Mouse (Mus musculus): Measurements from ENCODE around the gene Itgad.

Gene Itgad

GRCm38 (mm10) chr7:128178385-128178784 lies 24.2 kb downstream of the Itgad start:
- no peak for DNase-seq (ENCODE audit: low spot score in 2 of 2)

- DNase-seq (ENCODE audit: low spot score in 2 of 2), result peak in 1 of 2 experiments; percentile 17
Measured at GRCm38 (mm10) chr7:128180126-128180525, 25.9 kb downstream of the Itgad start.

- DNase-seq (ENCODE audit: low spot score in 2 of 2), result no peak
Measured at GRCm38 (mm10) chr7:128180546-128180945, 26.4 kb downstream of the Itgad start.

GRCm38 (mm10) chr7:128181691-128182090 lies 27.5 kb downstream of the Itgad start:
- peak in 1 of 2 experiments; percentile 13 for DNase-seq (ENCODE audit: low spot score in 2 of 2)

GRCm38 (mm10) chr7:128201607-128202006 lies 47.4 kb downstream of the Itgad start:
- no peak for DNase-seq (ENCODE audit: low spot score in 2 of 2)

- no peak for DNase-seq (ENCODE audit: low spot score in 2 of 2)
Measured at GRCm38 (mm10) chr7:128203071-128203470, 48.9 kb downstream of the Itgad start.

GRCm38 (mm10) chr7:128204179-128204578 lies 50.0 kb downstream of the Itgad start:
- DNase-seq (ENCODE audit: low spot score in 2 of 2), result no peak

- DNase-seq (ENCODE audit: low spot score in 2 of 2), result no peak
Measured at GRCm38 (mm10) chr7:128205695-128206094, 51.5 kb downstream of the Itgad start.

- DNase-seq (ENCODE audit: low spot score in 2 of 2), result no peak
Measured at GRCm38 (mm10) chr7:128206152-128206551, 52.0 kb downstream of the Itgad start, which contains the start of gene Cox6a2. Cox6a2 (minus strand) TSS chr7:128206387.

GRCm38 (mm10) chr7:128208187-128208586 lies 54.0 kb downstream of the Itgad start:
- peak in 1 of 2 experiments; percentile 47 for DNase-seq (ENCODE audit: low spot score in 2 of 2)

GRCm38 (mm10) chr7:128209826-128210225 lies 55.6 kb downstream of the Itgad start:
- DNase-seq (ENCODE audit: low spot score in 2 of 2), result no peak

GRCm38 (mm10) chr7:128219952-128220351 lies 65.8 kb downstream of the Itgad start:
- DNase-seq (ENCODE audit: low spot score in 2 of 2), result no peak

GRCm38 (mm10) chr7:128220936-128221335 lies 66.8 kb downstream of the Itgad start:
- no peak for DNase-seq (ENCODE audit: low spot score in 2 of 2)

- DNase-seq (ENCODE audit: low spot score in 2 of 2), result no peak
Measured at GRCm38 (mm10) chr7:128231741-128232140, 77.6 kb downstream of the Itgad start.

- DNase-seq (ENCODE audit: low spot score in 2 of 2), result no peak
Measured at GRCm38 (mm10) chr7:128234796-128235195, 80.6 kb downstream of the Itgad start.

GRCm38 (mm10) chr7:128235481-128235880 lies 81.3 kb downstream of the Itgad start:
- no peak for DNase-seq (ENCODE audit: low spot score in 2 of 2)

- DNase-seq (ENCODE audit: low spot score in 2 of 2), result no peak
Measured at GRCm38 (mm10) chr7:128236426-128236825, 82.2 kb downstream of the Itgad start.

GRCm38 (mm10) chr7:128236856-128237592 lies 82.8 kb downstream of the Itgad start, which contains the start of gene Armc5:
Armc5 (plus strand) TSS chr7:128237342.
- DNase-seq (ENCODE audit: low spot score in 2 of 2), result peak; percentile 71 to 83

- no peak for DNase-seq (ENCODE audit: low spot score in 2 of 2)
Measured at GRCm38 (mm10) chr7:128237593-128237926, 83.4 kb downstream of the Itgad start.

- DNase-seq (ENCODE audit: low spot score in 2 of 2), result peak; percentile 100
Measured at GRCm38 (mm10) chr7:128237927-128238778, 84.0 kb downstream of the Itgad start, which contains the start of gene 9130023H24Rik. 9130023H24Rik (minus strand) TSS chr7:128238031.

- peak in 1 of 2 experiments; percentile 50 for DNase-seq (ENCODE audit: low spot score in 2 of 2)
Measured at GRCm38 (mm10) chr7:128238991-128239390, 84.8 kb downstream of the Itgad start.

GRCm38 (mm10) chr7:128240131-128240784 lies 86.1 kb downstream of the Itgad start:
- no peak for DNase-seq (ENCODE audit: low spot score in 2 of 2)
